Mouse (Mus musculus) spleen, postnatal 4 days (tissue): Measurements from ENCODE around the gene Map1b.

Experiments
- DNase-seq, 2 experiments: peaks; one replicate each; pipeline ENCODE4 v3.0.0; 2022; ENCODE audit warnings: low spot score in 2 of 2

Map1b gene

DNA sequence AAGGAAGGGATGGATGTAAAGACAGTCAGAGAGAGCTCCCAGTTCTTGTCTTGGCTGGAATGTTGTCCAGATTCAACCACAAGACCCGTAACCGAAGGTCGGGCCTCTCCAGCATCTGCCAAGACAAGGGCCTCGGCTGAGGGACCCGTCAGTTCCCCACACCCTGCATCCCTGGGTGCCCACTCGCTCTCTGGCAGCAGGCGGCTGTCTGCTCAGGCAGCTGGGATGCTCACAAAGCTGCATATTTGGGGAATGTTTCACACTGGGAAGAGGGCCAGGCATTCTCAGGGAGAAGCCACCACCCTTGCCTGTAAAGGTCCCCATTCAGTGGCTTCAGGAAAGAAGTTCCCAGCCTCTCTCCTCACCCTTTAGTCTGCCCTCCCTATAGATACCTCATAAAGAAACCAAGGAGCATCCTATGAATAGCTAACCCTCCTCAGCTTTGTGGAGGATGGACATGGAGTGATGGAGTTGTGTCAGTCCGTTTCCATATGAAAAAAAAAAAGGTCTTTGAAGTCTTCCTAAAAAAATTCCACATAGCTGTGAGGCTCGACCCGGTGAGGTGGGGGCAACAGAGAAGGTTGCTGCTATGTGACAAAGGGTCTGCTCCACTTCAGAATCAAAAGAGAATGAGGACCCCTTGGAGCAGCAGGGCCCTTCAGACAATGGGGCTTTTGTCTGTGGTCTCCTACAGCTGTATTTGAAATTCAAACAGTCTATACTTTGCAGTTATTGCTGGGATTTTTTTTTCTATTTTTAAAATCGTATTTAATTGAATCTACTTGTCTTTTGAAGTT, 68.7 kb downstream of the Map1b start:
- DNase-seq = no peak

DNA sequence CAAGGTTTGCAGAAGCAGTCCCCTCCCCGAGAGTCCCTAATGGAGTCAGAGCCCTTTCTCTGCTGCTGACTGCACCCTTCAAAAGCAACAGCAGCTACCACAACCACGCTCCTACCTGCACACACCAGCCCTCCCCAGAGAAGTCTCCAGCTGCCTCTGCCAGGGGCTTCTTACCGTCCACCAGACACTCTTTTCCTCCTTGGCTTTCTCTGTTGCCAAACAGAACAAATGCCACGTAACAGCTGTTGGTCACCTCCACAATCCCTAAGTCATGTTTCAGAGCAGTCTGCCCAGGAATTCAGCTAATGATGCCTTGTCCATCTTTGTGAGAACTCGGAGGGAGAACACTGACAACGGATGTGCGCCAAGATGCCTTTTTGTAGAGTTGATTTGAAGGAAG, 69.3 kb downstream of the Map1b start:
- no peak for DNase-seq

DNA sequence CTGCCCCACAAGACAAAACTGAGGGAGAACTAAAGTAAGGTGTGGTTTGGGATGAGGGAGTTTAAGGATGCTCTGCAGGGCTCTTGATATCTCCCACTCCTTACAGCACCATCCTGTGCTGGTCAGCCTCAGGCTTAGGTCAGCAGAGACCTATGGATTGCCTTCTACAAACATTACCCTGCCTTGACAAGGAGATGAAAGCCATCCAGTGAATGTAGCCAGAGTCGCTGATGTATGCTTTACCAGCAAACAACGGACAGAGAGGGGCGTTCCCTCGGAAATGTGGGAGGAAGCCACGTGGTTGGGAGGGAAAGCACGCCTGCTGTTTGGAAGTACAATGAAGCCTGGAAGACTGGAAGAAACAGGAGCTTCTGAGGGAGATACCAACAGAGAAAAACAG, 71.5 kb downstream of the Map1b start:
- DNase-seq = no peak

DNA sequence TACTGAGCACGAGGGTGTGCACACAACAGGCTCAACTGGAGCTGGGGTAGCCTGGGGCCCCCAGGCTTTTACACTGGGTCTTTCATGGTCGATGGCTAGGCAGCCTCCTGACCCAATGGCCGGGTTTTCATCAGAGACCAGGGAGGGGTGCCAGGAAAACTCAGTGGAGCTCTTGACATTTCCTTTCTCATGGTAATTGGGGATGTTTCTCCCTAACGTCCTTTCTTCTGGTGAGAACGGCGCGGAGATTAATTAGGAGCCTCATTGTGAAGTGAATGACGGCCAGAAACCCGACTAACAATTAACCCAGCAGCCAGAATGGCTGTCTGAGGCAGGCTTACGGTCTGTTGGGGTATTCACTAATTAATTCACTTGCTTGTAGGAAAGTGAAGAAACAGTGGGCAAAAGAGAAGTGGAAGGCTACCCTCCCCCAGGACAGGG, 71.9 kb downstream of the Map1b start:
- no peak for DNase-seq

DNA sequence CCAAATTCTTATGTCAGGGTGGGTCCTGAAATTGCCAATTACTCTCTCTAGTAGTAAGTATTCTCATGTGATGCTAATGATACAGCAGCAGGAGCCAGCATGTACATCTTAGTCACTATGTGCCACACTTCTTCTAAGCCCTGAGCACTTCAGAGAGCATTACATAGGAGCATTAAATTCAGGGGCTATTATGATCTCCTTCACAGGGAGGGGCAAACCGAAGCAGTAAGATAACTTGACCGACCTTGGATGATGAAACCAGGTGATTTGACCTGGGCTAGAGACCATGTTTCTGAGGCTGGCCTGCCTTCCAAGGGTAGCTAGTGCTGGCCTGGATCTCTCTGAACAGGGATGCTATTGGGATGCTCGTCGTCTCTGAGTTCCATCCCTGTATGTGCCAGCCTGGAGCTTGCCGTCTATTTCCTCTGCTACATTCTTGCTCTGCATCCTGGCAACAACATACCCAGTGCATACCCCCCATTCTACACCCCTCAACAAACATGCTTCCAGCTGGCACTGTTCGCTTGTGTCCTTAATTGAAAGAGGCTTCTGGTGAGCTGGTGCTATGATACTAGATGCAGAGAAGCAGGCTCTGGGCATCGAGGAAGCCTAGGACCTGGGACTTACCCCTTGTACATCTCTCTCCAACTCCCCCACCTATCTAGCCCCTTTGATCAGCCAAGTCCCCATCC, 72.7 kb downstream of the Map1b start:
- no peak for DNase-seq

DNA sequence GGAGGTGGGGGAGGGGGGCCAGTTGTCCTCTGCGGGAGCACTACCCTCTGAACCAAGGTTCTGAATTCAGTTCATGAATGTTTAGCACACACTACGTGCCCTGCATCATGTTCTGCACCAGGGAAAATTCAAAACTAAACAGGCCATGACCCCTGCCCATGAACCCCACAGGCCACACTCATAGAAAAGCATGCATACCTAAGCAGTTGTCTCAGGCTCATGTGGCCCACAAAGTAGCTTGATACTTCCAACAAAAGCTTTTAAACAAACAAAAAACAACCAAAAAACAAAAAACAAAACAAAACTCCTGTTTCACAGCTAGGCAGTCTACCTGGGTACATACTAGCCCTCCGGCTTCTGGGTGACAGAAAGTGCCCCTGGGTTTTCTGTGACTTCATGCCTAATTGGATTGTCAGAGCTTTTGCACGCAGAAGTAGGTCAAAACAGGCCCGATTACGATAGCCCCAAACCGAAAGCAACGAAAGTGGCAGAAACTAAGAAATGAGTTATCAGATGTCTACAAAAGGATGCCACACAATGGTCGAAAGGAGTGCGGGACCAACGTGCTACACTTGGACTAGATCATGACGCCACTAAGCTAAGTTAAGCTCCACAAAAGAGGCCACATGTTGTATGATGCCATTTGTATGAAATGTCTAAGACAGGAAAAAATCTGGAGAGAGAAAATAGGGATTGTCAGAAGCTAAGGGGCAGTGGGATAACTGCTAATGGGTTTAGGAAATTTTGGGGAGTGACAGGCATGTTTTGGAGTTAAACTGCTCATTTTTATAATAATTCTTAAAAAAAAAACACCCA, 73.7 kb downstream of the Map1b start:
- no peak for DNase-seq

DNA sequence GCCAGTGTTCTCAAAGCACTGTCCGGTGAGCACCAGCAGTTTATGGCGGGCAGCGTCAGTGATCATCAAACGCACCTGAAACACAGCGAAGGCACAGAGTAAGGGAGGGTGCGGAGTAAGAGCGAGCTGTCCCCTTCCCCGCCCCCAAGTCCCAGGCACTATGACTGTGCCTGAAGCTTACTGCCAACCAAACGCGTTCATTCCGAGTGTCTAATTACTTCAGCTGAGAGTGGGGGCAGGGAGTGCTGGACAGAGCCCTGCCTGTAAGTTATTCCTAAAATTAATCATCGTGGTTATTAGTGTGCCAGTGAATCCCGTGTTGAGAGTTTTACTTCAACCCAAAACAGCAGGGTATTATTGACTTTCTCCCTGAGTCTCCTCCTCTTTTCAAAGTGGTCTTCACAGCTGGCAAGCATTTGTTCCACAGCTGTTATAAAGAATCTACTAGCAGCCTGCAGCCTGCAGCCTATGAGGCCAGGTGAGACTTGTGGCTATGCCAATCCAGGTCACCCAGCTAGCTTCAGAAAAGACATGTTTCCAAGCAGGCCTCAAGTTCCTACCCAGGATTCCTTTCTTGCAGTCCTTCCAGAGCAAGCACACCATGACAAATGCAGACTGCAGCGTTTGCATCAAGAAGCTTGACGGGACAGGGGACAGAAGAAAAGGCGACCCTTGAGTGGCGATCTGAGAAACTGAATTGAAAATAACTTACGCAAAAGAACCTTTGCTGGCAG, 74.5 kb downstream of the Map1b start:
- DNase-seq = no peak

DNA sequence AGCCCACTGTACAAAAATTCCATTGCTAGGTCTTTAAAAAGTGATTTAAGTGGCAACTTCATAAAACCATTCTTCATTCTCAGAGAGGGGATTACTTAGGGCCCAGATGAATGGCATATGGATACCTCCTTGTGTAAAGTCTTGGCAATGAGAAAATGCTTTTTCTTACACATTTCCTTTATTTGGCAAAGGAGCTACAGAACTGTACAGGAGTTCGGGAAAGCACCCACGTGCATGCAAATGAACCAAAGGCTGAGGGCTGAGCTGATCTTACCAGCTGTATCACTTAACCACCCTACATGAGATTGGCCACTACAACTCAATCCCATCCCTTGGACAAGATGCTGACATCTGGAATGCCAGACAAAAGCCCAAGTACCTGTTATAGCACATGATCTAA, 76.1 kb downstream of the Map1b start:
- no peak for DNase-seq

DNA sequence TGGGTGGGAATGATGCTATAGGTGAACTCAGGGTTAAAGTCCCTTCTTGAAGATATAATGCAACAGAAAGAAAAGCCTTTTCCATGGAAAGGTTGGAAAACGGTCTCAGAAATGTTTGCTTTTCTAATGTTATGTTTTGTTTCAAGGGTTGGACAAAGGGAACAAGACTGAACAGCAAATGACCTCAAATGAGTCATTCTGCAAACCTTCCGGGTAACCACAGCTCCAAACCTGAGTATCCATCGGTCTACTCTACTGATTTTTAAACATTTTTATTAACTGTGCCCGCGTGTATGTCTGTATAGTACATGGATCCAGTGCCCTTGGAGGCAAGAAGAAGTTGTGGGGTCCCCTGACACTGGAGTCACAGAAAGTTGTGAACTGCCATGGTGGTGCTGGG, 77.0 kb downstream of the Map1b start:
- DNase-seq = no peak

DNA sequence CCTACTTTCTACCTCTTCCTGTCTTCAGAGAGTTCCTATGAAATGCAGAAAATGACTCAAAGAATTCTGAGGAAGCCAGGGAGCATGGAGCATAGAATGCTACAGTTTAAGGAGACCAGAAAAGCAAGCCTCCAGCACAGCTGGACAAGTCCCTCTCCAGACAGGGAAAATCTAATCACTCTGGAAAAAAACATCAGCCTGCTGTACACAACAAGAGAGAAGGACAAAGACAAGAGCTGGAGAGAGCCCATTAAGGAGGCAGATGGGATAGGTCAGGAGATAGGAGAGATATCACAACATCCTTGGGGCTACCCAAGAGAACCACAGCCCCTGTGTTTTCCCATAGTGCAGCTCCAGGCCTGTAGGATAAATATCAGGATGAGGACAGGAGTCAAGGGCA, 79.3 kb downstream of the Map1b start:
- DNase-seq = no peak

DNA sequence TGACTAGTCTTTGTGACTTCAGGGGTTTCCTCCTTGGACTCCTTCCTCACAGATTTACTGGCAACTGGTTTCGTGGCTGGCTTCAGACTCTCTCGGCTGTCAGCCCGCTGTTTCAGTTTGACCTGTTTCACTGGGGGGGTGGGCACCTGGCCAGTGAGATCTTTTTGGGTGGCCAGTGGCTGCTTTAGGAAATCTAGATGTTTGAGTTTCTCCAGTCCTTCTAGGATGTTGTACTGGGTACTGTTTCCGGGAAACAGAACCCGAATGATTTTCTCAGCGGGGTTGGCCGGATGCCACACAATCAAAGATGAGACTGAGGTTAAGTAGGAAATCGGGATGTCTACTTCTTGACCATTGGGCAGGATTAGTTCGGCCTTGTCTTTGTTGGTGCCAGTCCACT, 81.8 kb downstream of the Map1b start:
- DNase-seq = no peak

DNA sequence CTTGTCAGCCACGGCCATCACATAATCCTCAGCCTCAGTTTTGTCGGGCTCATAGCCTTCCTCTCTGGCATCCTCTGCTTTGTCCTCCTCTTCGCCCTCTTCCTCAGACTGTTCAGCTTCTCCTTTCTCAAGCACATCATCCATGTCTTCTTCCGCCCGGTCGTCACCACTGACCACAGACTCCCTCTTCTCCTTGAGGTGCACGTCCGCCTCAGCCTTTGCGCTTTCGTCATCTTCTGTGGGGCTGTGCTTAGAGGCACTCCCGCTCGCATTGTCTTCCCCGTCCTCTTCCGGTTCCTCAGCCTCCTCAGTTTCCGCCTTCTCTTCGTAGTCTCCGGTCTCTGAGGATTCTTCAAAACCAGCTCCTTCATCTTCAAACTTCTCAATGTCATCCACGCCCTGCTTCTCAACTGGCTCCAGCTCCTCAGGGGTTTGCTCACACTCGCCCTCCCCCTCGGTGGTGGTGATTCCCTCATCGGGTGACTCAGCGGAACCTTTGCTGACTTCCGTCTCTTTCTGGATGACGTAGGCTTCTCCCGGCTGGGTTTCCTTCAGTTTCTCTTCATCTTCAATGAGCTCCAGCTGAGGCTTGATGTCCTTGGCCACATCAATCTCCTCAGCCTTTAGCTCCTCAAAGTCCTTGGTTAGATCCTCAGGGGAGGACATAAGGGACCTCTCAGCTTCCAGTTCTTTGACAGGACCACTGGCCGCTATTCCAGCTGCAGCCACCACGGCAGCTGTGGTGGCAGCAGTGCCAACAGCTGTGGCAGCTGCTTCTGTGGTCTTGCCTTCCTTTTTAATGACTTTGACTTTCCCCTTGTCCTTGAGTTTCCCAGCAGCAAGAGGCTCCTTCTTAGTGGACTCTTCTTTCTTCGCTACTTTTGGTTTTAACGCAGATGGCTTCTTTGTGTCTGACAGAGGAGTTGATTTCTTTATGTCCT, 83.0 kb downstream of the Map1b start:
- no peak for DNase-seq

DNA sequence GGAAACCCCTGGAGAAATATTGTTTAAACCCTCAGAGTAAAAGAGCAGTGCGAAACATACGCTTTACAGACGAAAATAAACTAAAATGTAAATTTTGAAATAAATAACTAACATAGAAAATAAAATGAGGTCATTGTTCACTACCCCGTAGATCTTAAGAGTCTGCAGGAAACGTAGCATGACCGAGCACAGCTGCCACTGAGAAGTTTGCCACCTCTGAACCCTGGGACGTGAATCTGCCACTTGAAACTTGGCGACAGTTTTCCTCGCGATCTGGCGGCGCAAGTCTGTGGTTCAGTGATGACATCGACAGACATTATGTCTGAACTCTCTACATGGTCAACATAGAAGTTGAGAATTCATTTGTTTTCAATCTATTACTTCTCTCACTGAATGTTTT, 92.8 kb downstream of the Map1b start:
- no peak for DNase-seq

DNA sequence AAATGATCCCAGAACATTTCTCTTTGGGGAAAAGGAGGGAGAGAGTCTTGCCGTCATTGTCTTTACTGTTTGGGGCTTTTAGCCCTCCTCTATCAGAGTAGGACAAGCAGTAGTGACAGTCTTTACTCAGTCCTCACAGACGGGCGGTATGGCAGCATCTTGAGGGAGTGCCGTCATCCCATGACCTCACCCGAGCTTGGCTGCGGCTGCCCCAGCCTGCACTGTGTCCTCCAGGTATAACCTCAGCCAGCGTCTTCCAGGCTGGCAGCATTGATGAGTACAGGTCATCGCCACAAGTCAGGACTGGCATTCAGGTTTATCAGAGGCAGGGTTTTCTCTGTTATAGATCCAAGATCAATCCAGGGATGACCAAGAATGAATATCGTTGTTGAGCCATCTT, 99.7 kb downstream of the Map1b start:
- DNase-seq = no peak

DNA sequence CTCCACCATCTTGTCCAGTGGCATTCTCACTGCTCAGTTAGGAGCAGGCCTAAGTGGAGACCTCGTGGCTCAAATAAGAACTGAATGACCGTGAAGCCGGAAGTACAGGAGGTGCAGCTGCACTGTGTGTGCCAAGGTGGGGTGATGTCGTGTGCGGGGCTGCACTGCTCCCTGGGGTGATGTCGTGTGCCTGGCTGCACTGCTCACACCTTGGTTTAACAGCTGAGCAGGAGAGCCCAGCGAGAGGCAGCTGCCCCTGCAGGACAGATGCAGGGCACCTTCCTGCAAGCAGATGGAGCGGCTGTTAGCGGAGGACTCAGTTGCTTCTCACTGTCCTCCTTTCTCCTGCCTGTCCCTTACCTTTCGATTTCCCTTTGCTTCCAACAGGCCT, 102.0 kb downstream of the Map1b start:
- DNase-seq = no peak

DNA sequence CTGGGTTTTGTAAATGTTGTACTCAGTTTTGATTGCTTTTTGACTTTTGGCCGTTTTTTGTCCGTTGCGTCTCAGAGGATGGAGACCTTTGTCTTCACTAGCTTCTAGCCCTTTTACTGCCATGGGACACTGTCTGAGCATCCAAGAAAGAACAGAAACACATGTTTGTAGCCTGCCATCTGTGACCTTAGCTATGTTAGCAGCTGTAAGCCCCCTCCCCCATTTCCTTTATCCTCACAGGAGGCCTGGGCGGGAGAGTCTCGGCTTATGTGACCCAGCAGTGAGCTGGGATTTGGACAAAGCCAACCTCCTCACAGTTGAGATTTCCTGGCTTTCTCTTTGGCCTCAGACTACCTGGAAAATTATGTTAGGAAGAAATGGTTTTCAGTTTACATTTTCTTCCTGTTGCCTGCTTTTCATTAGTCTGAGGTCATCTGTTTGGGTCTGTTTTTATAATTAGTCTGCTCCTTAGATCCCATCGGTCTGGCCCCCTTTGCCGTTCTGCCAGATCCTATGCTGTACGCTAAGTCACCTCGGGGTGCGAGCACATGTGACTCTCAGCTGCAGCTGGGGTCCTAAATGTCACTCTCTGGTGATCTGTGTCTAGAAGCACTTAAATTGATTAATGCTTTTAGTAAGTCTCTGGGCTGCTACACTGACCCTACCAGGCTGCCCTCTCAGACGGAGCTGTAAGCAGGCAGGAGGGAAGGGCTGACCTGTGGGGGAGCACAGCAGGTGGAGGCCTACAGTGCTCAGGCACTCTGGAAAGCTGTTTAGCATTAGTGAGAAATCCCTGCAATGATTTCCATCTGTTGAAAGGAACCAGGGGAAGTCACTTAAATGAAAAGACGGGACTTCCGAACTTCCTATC, 102.6 kb downstream of the Map1b start:
- no peak for DNase-seq

DNA sequence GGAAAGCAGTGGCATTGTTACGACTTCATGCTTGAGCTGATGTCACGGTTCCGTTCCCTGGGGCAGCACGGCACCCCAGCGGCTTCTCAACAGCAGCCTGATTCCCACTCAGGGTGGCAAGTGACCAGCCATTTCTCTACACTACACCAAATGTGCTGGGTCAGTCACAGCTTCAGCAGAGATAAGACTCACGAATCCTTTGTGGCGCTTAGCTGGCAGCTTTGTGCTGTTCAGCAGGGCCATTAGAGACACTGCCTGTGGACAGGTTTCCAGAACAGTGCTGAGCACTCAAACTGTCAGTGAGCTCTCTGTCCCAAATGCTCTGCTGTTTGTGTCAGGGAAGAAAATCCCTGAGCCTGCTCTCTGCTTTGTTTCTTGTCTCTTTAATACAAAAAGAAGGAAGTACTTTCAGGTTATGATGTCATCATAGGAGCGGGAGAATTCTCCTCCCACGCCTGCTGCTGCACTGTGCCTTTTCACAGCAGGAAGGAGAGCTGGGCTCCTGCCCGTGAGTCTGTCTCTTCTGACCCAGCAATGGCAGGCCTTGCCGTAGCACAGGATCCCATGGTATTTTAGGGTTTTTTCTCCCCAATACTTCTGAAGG, 103.8 kb downstream of the Map1b start:
- DNase-seq = no peak

DNA sequence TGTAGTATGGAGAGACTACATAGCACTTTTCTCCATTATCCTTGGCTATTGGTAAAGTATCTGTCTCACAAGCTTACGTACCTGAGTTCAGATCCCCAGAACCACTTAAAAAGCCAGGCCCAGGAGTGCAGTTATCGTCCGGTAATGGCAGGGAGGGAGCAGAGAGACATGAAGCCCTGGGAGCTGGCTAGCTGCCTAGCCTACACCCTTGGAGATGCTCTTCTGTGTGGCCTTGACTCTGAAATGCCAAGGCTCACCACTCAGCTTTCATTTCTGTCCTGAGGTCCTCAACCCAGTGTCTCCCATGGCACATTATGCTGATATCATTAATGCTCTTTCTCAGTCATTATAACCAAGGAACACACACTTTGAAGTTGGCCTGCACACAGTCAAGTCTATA, 104.6 kb downstream of the Map1b start:
- no peak for DNase-seq
